Mouse (Mus musculus) spleen, postnatal 0 days (tissue): ENCODE data around the gene Fam24a. TPM values are rescaled to one million over a fixed set of nuclear protein-coding genes. Genes with fewer than 3 reads are reported as not detected.

Experiments used
- polyA plus RNA-seq: library from polyadenylated mRNA; unstranded; fragments of >200 nt; fragmentation: Nextera tagmentation; extraction: Ambion mirVana; gene quantifications from 2 replicates; pipeline ENCODE4 v1.2.1, GENCODE M21; 2015

The Fam24a gene
- polyA plus RNA-seq: not detected in 2 replicates

DNA sequence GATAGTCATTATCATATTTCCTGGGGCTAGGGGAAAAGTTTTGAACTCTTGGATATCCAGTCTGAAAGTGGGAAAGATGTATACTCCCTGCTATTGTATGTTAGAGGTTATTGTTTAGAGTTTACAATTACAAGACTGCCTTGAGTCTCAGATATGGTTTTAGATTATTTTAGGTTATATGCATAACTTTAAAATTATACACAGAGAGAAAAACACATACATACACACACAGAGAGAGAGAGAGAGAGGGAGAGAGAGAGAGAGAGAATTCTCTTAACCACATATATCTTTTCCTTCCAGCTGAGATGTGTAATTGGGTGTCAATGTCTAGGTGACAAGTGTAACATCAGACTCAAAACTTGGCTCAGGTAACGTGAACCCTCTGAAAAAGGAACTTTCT, at the start of gene Fam24a:
Gene Fam24a, plus strand, starts transcription at position 301 of the 400 bp plus-strand sequence.

GRCm38 (mm10) chr7:131322192-131322591, 11.5 kb upstream of the Fam24a start, which contains the start of gene Cuzd1:
Gene Cuzd1, minus strand, starts transcription at chr7:131322292.

DNA sequence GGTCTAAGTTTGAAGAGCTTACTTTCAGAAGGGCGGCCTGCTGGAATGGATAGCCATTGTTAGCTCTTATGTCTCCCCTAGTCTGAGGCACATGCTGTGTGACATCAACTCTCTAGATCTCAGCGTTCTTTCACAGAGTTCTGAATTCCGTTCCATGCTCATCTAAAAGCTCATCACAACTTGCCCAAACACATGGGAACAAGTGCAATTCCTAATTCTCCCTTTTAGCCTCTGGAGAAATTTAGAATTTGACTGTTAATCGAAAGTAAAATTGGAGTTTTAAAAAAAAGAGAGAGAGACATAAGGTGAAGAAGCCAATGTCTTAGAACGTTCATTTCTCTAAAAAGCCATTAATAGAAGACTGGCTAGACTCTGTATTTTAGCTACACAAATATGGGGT, 4.2 kb upstream of the Fam24a start, which contains the start of gene Fam24b:
Gene Fam24b, minus strand, starts transcription at position 101 of the 400 bp plus-strand sequence.

DNA sequence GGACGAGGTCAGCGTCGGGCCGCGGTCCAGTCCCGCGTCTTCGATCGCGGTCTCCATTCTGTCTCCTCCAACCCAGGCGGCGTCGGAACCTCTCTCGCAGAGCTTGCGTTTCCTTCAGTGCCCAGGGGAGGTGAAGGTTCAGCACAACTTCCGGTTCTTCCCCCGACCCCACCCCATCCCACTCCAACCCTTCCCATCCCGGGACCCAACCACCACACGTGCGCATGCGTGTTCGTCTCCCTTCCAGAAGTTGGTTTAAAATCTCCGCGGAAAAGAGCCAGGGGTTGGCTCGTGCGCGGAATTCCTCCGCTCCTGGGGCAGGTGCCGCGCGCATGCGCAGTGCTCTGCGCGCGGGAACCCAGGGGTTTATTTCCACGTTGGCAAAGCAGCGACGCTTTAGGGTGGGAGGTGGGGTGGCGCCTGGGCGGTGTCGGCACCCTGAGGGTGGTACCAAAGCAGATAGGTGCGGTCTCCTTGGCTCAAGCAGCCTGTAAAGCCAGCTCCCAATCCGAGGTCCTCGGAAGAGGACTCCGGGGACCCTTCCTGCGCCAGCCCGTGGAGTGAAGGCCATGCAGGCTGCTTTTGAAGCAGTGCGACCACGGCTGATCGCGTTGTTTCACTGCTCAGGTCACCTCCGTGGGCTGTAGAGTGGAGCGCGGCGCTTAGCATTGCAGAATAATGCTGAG, 29.1 kb downstream of the Fam24a start, which contains the start of gene 2310057M21Rik:
Gene 2310057M21Rik, minus strand, starts transcription at position 145 of the 686 bp plus-strand sequence.

GRCm38 (mm10) chr7:131370648-131371469, 37.2 kb downstream of the Fam24a start, which contains the start of gene Pstk:
Gene Pstk, plus strand, starts transcription at chr7:131371141.

Other genes starting within 250 kb of the Fam24a start
- not detected in 2 replicates for gene 4933402N03Rik, start 187.6 kb upstream of the Fam24a start, polyA plus RNA-seq
- not detected in 2 replicates for gene 5430419D17Rik, start 159.5 kb upstream of the Fam24a start, polyA plus RNA-seq
- 0.30 and 0.65 TPM in 2 replicates for gene Cuzd1, start 11.6 kb upstream of the Fam24a start, polyA plus RNA-seq
- gene Fam24b, start 4.3 kb upstream of the Fam24a start, polyA plus RNA-seq: not detected in 2 replicates
- gene 2310057M21Rik, start 28.9 kb downstream of the Fam24a start, polyA plus RNA-seq: 7.0 and 7.4 TPM in 2 replicates
- gene Pstk, start 37.3 kb downstream of the Fam24a start, polyA plus RNA-seq: 26.2 and 28.2 TPM in 2 replicates
- gene Ikzf5, start 76.7 kb downstream of the Fam24a start, polyA plus RNA-seq: 11.4 and 13.3 TPM in 2 replicates
- 21.2 and 25.8 TPM in 2 replicates for gene Acadsb, start 76.7 kb downstream of the Fam24a start, polyA plus RNA-seq
- not detected in 2 replicates for gene Hmx3, start 209.0 kb downstream of the Fam24a start, polyA plus RNA-seq
- gene Hmx2, start 214.9 kb downstream of the Fam24a start, polyA plus RNA-seq: not detected in 2 replicates
- 148 and 158 TPM in 2 replicates for gene Bub3, start 226.4 kb downstream of the Fam24a start, polyA plus RNA-seq